Mouse (Mus musculus) intestine, embryonic 15.5 days (tissue): ENCODE measurements at regions not wholly inside any gene's neighbourhood (a gene's known extent, or its start where the extent isn't known, plus 50 kb on each side); places are given as distances from the start of the nearest gene placed in this dataset.
A peak's percentile ranks its signal among the peaks of the same experiment; 100 is the strongest.

Experiments used
- ATAC-seq: fragments of 200-750 bp; cut with Nextera tagmentation; 2 replicates; pipeline ENCODE4 v1.8.0; 2017; ENCODE audit warnings: moderate TSS enrichment, moderate library complexity
- H3K27ac ChIP-seq: fragments of 300-500 bp; sonication (generic); 2 replicates; pipeline ENCODE4 v1.5.1; 2015; ENCODE audit warnings: mild to moderate bottlenecking, inconsistent platforms
- H3K27me3 ChIP-seq: fragments of 300-500 bp; sonication (generic); replicated peaks from 2 replicates; pipeline ENCODE4 v1.6.1; 2015; ENCODE audit warnings: inconsistent platforms
- H3K36me3 ChIP-seq: fragments of 300-500 bp; sonication (generic); 2 replicates; pipeline ENCODE4 v1.6.1; 2015; ENCODE audit warnings: inconsistent platforms
- H3K4me1 ChIP-seq: fragments of 300-500 bp; sonication (generic); replicated peaks from 2 replicates; pipeline ENCODE4 v1.6.1; 2015; ENCODE audit warnings: inconsistent platforms
- H3K4me2 ChIP-seq: fragments of 300-500 bp; sonication (generic); replicated peaks from 2 replicates; pipeline ENCODE4 v1.6.1; 2015; ENCODE audit warnings: mild to moderate bottlenecking, inconsistent platforms
- H3K4me3 ChIP-seq: fragments of 300-500 bp; sonication (generic); replicated peaks from 2 replicates; pipeline ENCODE4 v1.5.1; 2015; ENCODE audit warnings: inconsistent platforms
- H3K9ac ChIP-seq: fragments of 300-500 bp; sonication (generic); 2 replicates; pipeline ENCODE4 v1.6.1; 2015; ENCODE audit warnings: inconsistent platforms
- H3K9me3 ChIP-seq: fragments of 300-500 bp; sonication (generic); 2 replicates; pipeline ENCODE4 v1.6.1; 2016; ENCODE audit warnings: inconsistent platforms
- WGBS: fragments of 180-500 bp; shearing (Covaris S2); methylation state at CpG from one replicate; pipeline ENCODE4 v1.1.7; 2015; 5-methylcytosine and 5-hydroxymethylcytosine counted together

GRCm38 (mm10) chr1:61050346-61050745 is 72.6 kb downstream of the Icos start:
- Histone ChIP-seq H3K27ac (no peak overlapping the region), H3K4me1 (no peaks in the 10 kb centered on the region), H3K27me3 (no peaks in the 10 kb centered on the region), H3K9ac (no peak overlapping the region), H3K4me3 (no peak overlapping the region), H3K36me3 (no peaks in the 10 kb centered on the region), H3K9me3 (no peaks in the 10 kb centered on the region), H3K4me2 (no peak overlapping the region)
- ATAC-seq = no peak
- 85% methylated on average over 4 of the region's 4 CpGs for WGBS

GRCm38 (mm10) chr1:61053676-61054075 is 75.9 kb downstream of the Icos start:
- no peak for ATAC-seq
- H3K27me3 ChIP-seq = no peaks in the 10 kb centered on the region
- no peak overlapping the region for H3K4me2 ChIP-seq
- H3K9me3 ChIP-seq = no peaks in the 10 kb centered on the region
- 70% methylated on average over 1 of the region's 1 CpGs for WGBS
- no peak overlapping the region for H3K9ac ChIP-seq
- no peaks in the 10 kb centered on the region for H3K36me3 ChIP-seq
- H3K4me1 ChIP-seq = no peaks in the 10 kb centered on the region
- H3K4me3 ChIP-seq = no peak overlapping the region
- H3K27ac ChIP-seq = no peak overlapping the region

GRCm38 (mm10) chr1:61054391-61054790 is 76.7 kb downstream of the Icos start:
- no peaks in the 10 kb centered on the region for H3K27me3 ChIP-seq
- no peak overlapping the region for H3K27ac ChIP-seq
- no peaks in the 10 kb centered on the region for H3K9me3 ChIP-seq
- no peaks in the 10 kb centered on the region for H3K36me3 ChIP-seq
- ATAC-seq = no peak
- 85% methylated on average over 6 of the region's 6 CpGs for WGBS
- no peak overlapping the region for H3K9ac ChIP-seq
- no peak overlapping the region for H3K4me2 ChIP-seq
- H3K4me3 ChIP-seq = no peak overlapping the region
- no peaks in the 10 kb centered on the region for H3K4me1 ChIP-seq

GRCm38 (mm10) chr1:61055176-61055575 is 77.4 kb downstream of the Icos start:
- Histone ChIP-seq H3K27ac (no peak overlapping the region), H3K4me2 (0 out of 2 replicates have a peak overlapping the region, but pooled peaks have one; percentile 22), H3K27me3 (no peaks in the 10 kb centered on the region), H3K9me3 (no peaks in the 10 kb centered on the region), H3K4me1 (no peaks in the 10 kb centered on the region), H3K9ac (no peak overlapping the region), H3K4me3 (no peak overlapping the region), H3K36me3 (no peaks in the 10 kb centered on the region)
- WGBS = 3% methylated on average over 8 of the region's 8 CpGs
- ATAC-seq = no peak

GRCm38 (mm10) chr1:61059910-61060536 is 82.3 kb downstream of the Icos start:
- ATAC-seq = peak; percentile 61
- Histone ChIP-seq H3K9ac (no peak overlapping the region), H3K27me3 (no peaks in the 10 kb centered on the region), H3K4me2 (0 out of 2 replicates have a peak overlapping the region, but pooled peaks have one; percentile 11), H3K27ac (0 out of 2 replicates have a peak overlapping the region, but pooled peaks have one; percentile 44), H3K4me1 (no peaks in the 10 kb centered on the region), H3K4me3 (no peak overlapping the region), H3K36me3 (no peaks in the 10 kb centered on the region), H3K9me3 (no peaks in the 10 kb centered on the region)
- 34% methylated on average over 11 of the region's 11 CpGs for WGBS

- Histone ChIP-seq H3K4me1 (no peaks in the 10 kb centered on the region), H3K4me3 (no peak overlapping the region), H3K36me3 (no peaks in the 10 kb centered on the region), H3K9me3 (no peaks in the 10 kb centered on the region), H3K4me2 (no peak overlapping the region), H3K27me3 (no peaks in the 10 kb centered on the region), H3K9ac (no peak overlapping the region), H3K27ac (no peak overlapping the region)
- ATAC-seq = no peak
- 58% methylated on average over 3 of the region's 3 CpGs for WGBS
Measured at GRCm38 (mm10) chr1:61061892-61062460, 84.2 kb downstream of the Icos start.

GRCm38 (mm10) chr1:61068112-61068511 is 90.4 kb downstream of the Icos start:
- Histone ChIP-seq H3K4me3 (no peak overlapping the region), H3K27me3 (no peaks in the 10 kb centered on the region), H3K4me1 (no peaks in the 10 kb centered on the region), H3K27ac (no peak overlapping the region), H3K9ac (no peak overlapping the region), H3K9me3 (no peaks in the 10 kb centered on the region), H3K4me2 (no peak overlapping the region), H3K36me3 (no peaks in the 10 kb centered on the region)
- WGBS = 73% methylated on average over 6 of the region's 6 CpGs
- ATAC-seq = no peak

GRCm38 (mm10) chr1:61074127-61074526 is 96.4 kb downstream of the Icos start:
- 65% methylated on average over 2 of the region's 2 CpGs for WGBS
- Histone ChIP-seq H3K4me1 (no peaks in the 10 kb centered on the region), H3K27me3 (no peaks in the 10 kb centered on the region), H3K4me2 (no peak overlapping the region), H3K9ac (no peak overlapping the region), H3K27ac (no peak overlapping the region), H3K36me3 (no peaks in the 10 kb centered on the region), H3K9me3 (no peaks in the 10 kb centered on the region), H3K4me3 (no peak overlapping the region)
- ATAC-seq = no peak

- no peak overlapping the region for H3K9ac ChIP-seq
- WGBS = 72% methylated on average over 1 of the region's 1 CpGs
- H3K27me3 ChIP-seq = no peaks in the 10 kb centered on the region
- no peaks in the 10 kb centered on the region for H3K4me1 ChIP-seq
- H3K27ac ChIP-seq = no peak overlapping the region
- no peak overlapping the region for H3K4me3 ChIP-seq
- no peaks in the 10 kb centered on the region for H3K9me3 ChIP-seq
- no peaks in the 10 kb centered on the region for H3K36me3 ChIP-seq
- no peak for ATAC-seq
- H3K4me2 ChIP-seq = no peak overlapping the region
Measured at GRCm38 (mm10) chr1:61075335-61075734, 97.6 kb downstream of the Icos start.

- Histone ChIP-seq H3K4me3 (no peak overlapping the region), H3K9ac (no peak overlapping the region), H3K4me1 (no peaks in the 10 kb centered on the region), H3K27me3 (no peaks in the 10 kb centered on the region), H3K36me3 (no peaks in the 10 kb centered on the region), H3K9me3 (no peaks in the 10 kb centered on the region), H3K27ac (no peak overlapping the region), H3K4me2 (no peak overlapping the region)
- ATAC-seq = no peak
Measured at GRCm38 (mm10) chr1:61084732-61085131, 107.0 kb downstream of the Icos start.

GRCm38 (mm10) chr1:61086811-61087210 is 109.1 kb downstream of the Icos start:
- no peaks in the 10 kb centered on the region for H3K9me3 ChIP-seq
- no peak for ATAC-seq
- 80% methylated on average over 5 of the region's 5 CpGs for WGBS
- no peak overlapping the region for H3K9ac ChIP-seq
- H3K4me1 ChIP-seq = no peaks in the 10 kb centered on the region
- H3K4me2 ChIP-seq = no peak overlapping the region
- H3K4me3 ChIP-seq = no peak overlapping the region
- H3K36me3 ChIP-seq = no peaks in the 10 kb centered on the region
- H3K27me3 ChIP-seq = no peaks in the 10 kb centered on the region
- no peak overlapping the region for H3K27ac ChIP-seq

- H3K4me2 ChIP-seq = no peak overlapping the region
- no peak overlapping the region for H3K4me3 ChIP-seq
- 79% methylated on average over 1 of the region's 1 CpGs for whole genome bisulfite sequencing
- ATAC-seq = no peak
- no peak overlapping the region for H3K9ac ChIP-seq
- no peaks in the 10 kb centered on the region for H3K27me3 ChIP-seq
- H3K27ac ChIP-seq = no peak overlapping the region
- no peaks in the 10 kb centered on the region for H3K9me3 ChIP-seq
- no peaks in the 10 kb centered on the region for H3K36me3 ChIP-seq
- no peaks in the 10 kb centered on the region for H3K4me1 ChIP-seq
Measured at GRCm38 (mm10) chr1:61090801-61091200, 113.1 kb downstream of the Icos start.

GRCm38 (mm10) chr1:61095481-61096165 is 117.9 kb downstream of the Icos start:
- Histone ChIP-seq H3K4me2 (no peak overlapping the region), H3K36me3 (no peaks in the 10 kb centered on the region), H3K27me3 (no peaks in the 10 kb centered on the region), H3K4me1 (no peaks in the 10 kb centered on the region), H3K27ac (no peak overlapping the region), H3K9me3 (no peaks in the 10 kb centered on the region), H3K9ac (no peak overlapping the region), H3K4me3 (no peak overlapping the region)
- ATAC-seq = no peak
